Mouse (Mus musculus) B cell, adult (primary cell): ENCODE results near the gene Actr3b. TPM values are rescaled to one million over a fixed set of nuclear protein-coding genes. Genes with fewer than 3 reads are reported as not detected.

Experiments used
- total RNA-seq: library from RNA; stranded (reverse); gene quantifications from 4 replicates; pipeline ENCODE4 v1.2.4, GENCODE M21; 2023; ENCODE audit not compliant: inconsistent age

The Actr3b gene
- total RNA-seq: 5.1 to 10.1 TPM (median 8.1 TPM) in 4 replicates

GRCm38 (mm10) chr5:25759460-25760409 is at the start of gene Actr3b:
TSS of gene Actr3b (plus strand) at chr5:25759997.

Other genes with a start within 250 kb of the Actr3b start
- not detected in 4 replicates for gene Cct8l1, start 243.9 kb upstream of the Actr3b start, total RNA-seq
- 10.0 to 12.9 TPM (median 11.6 TPM) in 4 replicates for gene Xrcc2, start 54.2 kb upstream of the Actr3b start, total RNA-seq
- not detected in 4 replicates for gene Gm21663, start 182.4 kb downstream of the Actr3b start, total RNA-seq
- not detected in 4 replicates for gene Gm21671, start 194.4 kb downstream of the Actr3b start, total RNA-seq
- gene Gm21680, start 212.7 kb downstream of the Actr3b start, total RNA-seq: not detected in 4 replicates
- gene Gm21698, start 228.7 kb downstream of the Actr3b start, total RNA-seq: not detected in 4 replicates
- gene Gm1979, start 244.8 kb downstream of the Actr3b start, total RNA-seq: not detected in 4 replicates